Mouse (Mus musculus) liver, postnatal 0 days (tissue): Measurements from ENCODE around the gene Nt5dc3.

Experiments
- CTCF ChIP-seq: sonication (generic); IDR thresholded peaks from 2 replicates; pipeline ENCODE4 v1.5.1; 2016; ENCODE audit warnings: antibody characterized with exemption, low read depth
- EP300 ChIP-seq: IDR thresholded peaks from 2 replicates; pipeline ENCODE4 v1.6.1; 2016; ENCODE audit warnings: antibody characterized with exemption, low read depth, mild to moderate bottlenecking

GRCm38 (mm10) chr10:86810612-86811011, 31.8 kb downstream of the Nt5dc3 start:
- TF ChIP-seq CTCF (no peak), EP300 (no peak)
